Mouse (Mus musculus) stomach, embryonic 16.5 days (tissue): ENCODE measurements around the gene Hipk1. TPM values are rescaled to one million over a fixed set of nuclear protein-coding genes. Genes with fewer than 3 reads are reported as not detected.

Source experiments
- ATAC-seq: fragments of 200-750 bp; cut with Nextera tagmentation; 2 replicates; pipeline ENCODE4 v1.8.0; 2017; ENCODE audit warnings: moderate number of reproducible peaks, moderate TSS enrichment; ENCODE audit not compliant: insufficient read depth, low FRiP score
- H3K27ac ChIP-seq: fragments of 300-500 bp; sonication (generic); 2 replicates; pipeline ENCODE4 v1.5.1; 2014; ENCODE audit warnings: low read length
- H3K27me3 ChIP-seq: fragments of 300-500 bp; sonication (generic); 2 replicates; pipeline ENCODE4 v1.6.1; 2014; ENCODE audit warnings: low read length, control low read depth, mixed read lengths; ENCODE audit not compliant: control insufficient read depth, insufficient read depth
- H3K36me3 ChIP-seq: fragments of 300-500 bp; sonication (generic); 2 replicates; pipeline ENCODE4 v1.6.1; 2014; ENCODE audit warnings: low read length; ENCODE audit not compliant: control insufficient read depth, insufficient read depth
- H3K4me1 ChIP-seq: fragments of 300-500 bp; sonication (generic); 2 replicates; pipeline ENCODE4 v1.6.1; 2014; ENCODE audit warnings: low read length, control low read depth, mixed read lengths; ENCODE audit not compliant: control insufficient read depth, insufficient read depth
- H3K4me2 ChIP-seq: fragments of 300-500 bp; sonication (generic); 2 replicates; pipeline ENCODE4 v1.6.1; 2014; ENCODE audit warnings: low read depth, low read length, mixed read lengths
- H3K4me3 ChIP-seq: fragments of 300-500 bp; sonication (generic); replicated peaks from 2 replicates; pipeline ENCODE4 v1.5.1; 2014; ENCODE audit warnings: mild to moderate bottlenecking, low read length
- H3K9ac ChIP-seq: fragments of 300-500 bp; sonication (generic); 2 replicates; pipeline ENCODE4 v1.6.1; 2014; ENCODE audit warnings: low read length
- H3K9me3 ChIP-seq: fragments of 300-500 bp; sonication (generic); replicated peaks from 2 replicates; pipeline ENCODE4 v1.6.1; 2016; ENCODE audit warnings: low read length, control low read depth; ENCODE audit not compliant: control insufficient read depth
- WGBS: fragments of 180-500 bp; shearing (Covaris S2); extraction: QIAGEN DNeasy Blood & Tissue Kit; methylation state at CpG from one replicate; pipeline ENCODE4 v1.1.7; 2014; 5-methylcytosine and 5-hydroxymethylcytosine counted together
- polyA plus RNA-seq: library from polyadenylated mRNA; unstranded; fragments of >200 nt; fragmentation: Nextera tagmentation; extraction: Ambion mirVana; gene quantifications from 2 replicates; pipeline ENCODE4 v1.2.1, GENCODE M21; 2015

Gene Hipk1
- polyA plus RNA-seq, 1 experiment from 2014 or later = 10.9 TPM

DNA sequence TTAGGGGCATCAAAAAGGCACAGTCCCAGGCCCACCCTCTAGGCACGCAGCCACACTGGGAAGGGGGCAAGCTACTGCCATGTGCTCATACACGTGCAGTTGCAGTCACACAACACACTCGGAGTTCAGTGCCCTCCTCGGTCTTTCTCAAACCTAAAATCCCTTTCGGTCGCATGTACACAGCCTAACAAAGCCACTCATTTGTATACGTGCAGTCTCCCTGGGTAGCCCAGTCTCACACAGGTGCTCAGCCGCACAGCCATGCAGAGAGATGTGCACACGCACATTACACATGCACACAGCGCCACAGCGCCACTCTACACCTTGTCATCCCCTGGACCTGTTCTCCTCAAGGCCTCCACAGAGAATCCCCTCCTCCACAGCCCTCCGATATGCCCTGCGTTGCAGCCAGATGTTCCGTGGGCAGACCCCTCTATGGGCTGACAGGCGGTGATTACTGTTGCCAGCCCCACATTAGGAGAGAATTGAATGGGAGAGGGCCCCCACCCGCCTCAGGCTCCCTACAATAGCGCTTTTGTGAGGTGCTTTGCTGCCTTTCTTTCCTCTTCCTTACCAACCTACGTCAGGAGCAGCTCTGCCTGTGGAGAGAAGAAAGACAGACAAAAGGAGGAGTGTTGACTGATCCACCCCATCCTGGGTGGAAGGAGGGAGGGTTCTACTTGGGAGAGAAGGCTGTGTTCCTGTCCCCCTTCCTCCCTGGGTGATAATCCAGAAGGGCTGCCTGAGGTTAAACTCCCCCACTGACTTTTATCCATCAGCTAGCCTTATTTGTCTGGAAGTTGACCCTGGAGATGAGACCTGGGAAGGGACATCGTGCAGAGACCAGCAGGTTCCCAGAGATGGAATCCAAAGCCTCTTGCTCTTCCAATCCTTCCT is 57.3 kb downstream of the Hipk1 start:
- Histone ChIP-seq H3K4me3 (peak overlapping the region; percentile 0; the same call in 1 of the 2 replicates), H3K4me2 (peak overlapping the region; percentile 62), H3K27ac (peak overlapping the region; percentile 98), H3K36me3 (no peaks in the 10 kb centered on the region), H3K9ac (peak overlapping the region; percentile 4; the same call in 1 of the 2 replicates), H3K4me1 (peaks cover 45% of the 10 kb centered on the region), H3K9me3 (no peaks in the 10 kb centered on the region), H3K27me3 (no peaks in the 10 kb centered on the region)
- no peak for ATAC-seq
- 44% methylated on average over 19 of the region's 19 CpGs for WGBS

GRCm38 (mm10) chr3:103733176-103733575 is 58.2 kb downstream of the Hipk1 start:
- Histone ChIP-seq H3K36me3 (no peaks in the 10 kb centered on the region), H3K4me3 (no peak overlapping the region), H3K4me2 (no peak overlapping the region), H3K9ac (no peak overlapping the region), H3K4me1 (peaks cover 45% of the 10 kb centered on the region), H3K27me3 (no peaks in the 10 kb centered on the region), H3K9me3 (no peaks in the 10 kb centered on the region), H3K27ac (peak overlapping the region; percentile 30; the same call in 1 of the 2 replicates)
- ATAC-seq = no peak
- 22% methylated on average over 2 of the region's 2 CpGs for WGBS

DNA sequence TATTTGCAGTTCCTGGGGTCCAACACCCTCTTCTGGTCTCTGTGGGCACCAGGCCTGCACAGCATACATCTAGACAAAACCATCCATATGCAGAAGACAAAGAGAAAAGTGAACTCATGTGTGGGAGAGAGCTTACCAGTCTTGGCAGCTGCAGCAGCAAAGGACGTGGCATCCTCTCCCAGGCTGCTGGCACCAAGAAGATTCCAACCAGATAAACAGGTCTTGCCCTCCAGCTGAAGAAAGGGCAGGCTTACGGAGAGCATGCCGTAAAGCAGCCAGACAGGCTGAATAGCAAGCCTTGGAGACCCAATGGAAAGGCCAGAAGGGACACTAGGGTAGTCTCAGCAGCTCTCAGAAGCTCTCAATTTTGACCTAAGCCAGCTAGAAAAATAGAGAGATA is 59.2 kb downstream of the Hipk1 start:
- no peaks in the 10 kb centered on the region for H3K36me3 ChIP-seq
- H3K4me1 ChIP-seq = peaks cover 41% of the 10 kb centered on the region
- no peak overlapping the region for H3K27ac ChIP-seq
- no peaks in the 10 kb centered on the region for H3K9me3 ChIP-seq
- no peak overlapping the region for H3K4me2 ChIP-seq
- H3K27me3 ChIP-seq = no peaks in the 10 kb centered on the region
- ATAC-seq = no peak
- WGBS = 80% methylated on average over 3 of the region's 3 CpGs
- no peak overlapping the region for H3K4me3 ChIP-seq
- no peak overlapping the region for H3K9ac ChIP-seq

DNA sequence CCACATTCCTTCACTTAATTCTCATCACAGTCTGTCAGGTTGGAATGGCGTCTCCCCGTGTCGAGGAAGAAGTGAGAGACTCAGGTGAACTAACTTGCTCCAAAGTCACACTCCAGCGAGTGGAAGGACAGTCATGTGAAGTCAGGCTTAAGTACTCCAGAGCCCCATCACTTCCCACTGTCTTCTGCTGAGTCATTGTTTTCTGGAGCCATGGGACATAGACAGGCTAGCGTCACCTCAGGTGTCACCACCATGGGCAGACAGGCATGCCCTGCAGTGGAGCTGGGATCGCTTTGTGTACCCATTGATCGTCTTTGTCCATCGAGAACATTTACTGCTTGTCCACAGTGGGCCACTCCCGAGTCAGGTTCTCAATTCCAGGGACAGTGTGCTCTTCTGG is 61.5 kb downstream of the Hipk1 start:
- 86% methylated on average over 9 of the region's 9 CpGs for WGBS
- no peak for ATAC-seq
- Histone ChIP-seq H3K9ac (no peak overlapping the region), H3K27ac (no peak overlapping the region), H3K36me3 (no peaks in the 10 kb centered on the region), H3K27me3 (no peaks in the 10 kb centered on the region), H3K4me3 (no peak overlapping the region), H3K9me3 (no peaks in the 10 kb centered on the region), H3K4me1 (peaks cover 21% of the 10 kb centered on the region), H3K4me2 (no peak overlapping the region)

DNA sequence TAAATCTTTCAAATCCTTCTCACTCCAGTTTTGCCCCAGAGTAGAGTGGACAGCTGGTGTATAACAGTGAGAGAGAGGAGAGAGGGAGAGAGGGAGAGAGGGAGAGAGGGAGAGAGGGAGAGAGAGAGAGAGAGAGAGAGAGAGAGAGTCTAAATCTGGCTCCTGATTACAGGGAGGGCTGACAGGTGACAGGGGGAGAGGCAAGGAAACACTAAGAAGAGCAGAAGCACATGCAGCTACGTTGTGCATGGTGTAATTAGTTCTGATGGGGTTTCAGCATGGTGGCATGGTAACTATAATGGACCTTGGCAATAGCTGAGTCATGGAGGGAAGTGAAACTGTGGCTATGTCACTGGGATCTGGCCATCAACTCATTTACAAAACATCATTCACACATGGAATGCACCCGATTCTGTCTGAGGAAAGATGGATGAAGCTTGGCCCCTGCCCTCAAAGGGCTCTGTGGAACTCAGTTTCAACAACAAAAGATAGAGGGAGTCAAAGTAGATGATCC is 63.5 kb downstream of the Hipk1 start:
- 27% methylated on average over 2 of the region's 2 CpGs for WGBS
- no peak for ATAC-seq
- no peak overlapping the region for H3K4me2 ChIP-seq

GRCm38 (mm10) chr3:103726642-103727041 is 64.7 kb downstream of the Hipk1 start:
- Histone ChIP-seq H3K36me3 (no peaks in the 10 kb centered on the region), H3K9ac (no peak overlapping the region), H3K4me2 (no peak overlapping the region), H3K9me3 (no peaks in the 10 kb centered on the region), H3K4me3 (no peak overlapping the region), H3K27me3 (no peaks in the 10 kb centered on the region), H3K4me1 (no peaks in the 10 kb centered on the region), H3K27ac (no peak overlapping the region)
- ATAC-seq = no peak
- WGBS = 57% methylated on average over 3 of the region's 3 CpGs

More for the DNA sequence above, 63.5 kb downstream of the Hipk1 start:
- Histone ChIP-seq H3K4me1 (peaks cover 5% of the 10 kb centered on the region), H3K4me3 (no peak overlapping the region), H3K9ac (no peak overlapping the region), H3K27ac (no peak overlapping the region), H3K36me3 (no peaks in the 10 kb centered on the region), H3K27me3 (no peaks in the 10 kb centered on the region), H3K9me3 (no peaks in the 10 kb centered on the region)

- no peak overlapping the region for H3K4me3 ChIP-seq
- H3K4me1 ChIP-seq = no peaks in the 10 kb centered on the region
- no peak for ATAC-seq
- WGBS = 48% methylated on average over 3 of the region's 3 CpGs
- H3K27me3 ChIP-seq = no peaks in the 10 kb centered on the region
- H3K9ac ChIP-seq = no peak overlapping the region
- no peak overlapping the region for H3K4me2 ChIP-seq
- no peak overlapping the region for H3K27ac ChIP-seq
- H3K9me3 ChIP-seq = no peaks in the 10 kb centered on the region
- no peaks in the 10 kb centered on the region for H3K36me3 ChIP-seq
Observed at GRCm38 (mm10) chr3:103724137-103724536, 67.2 kb downstream of the Hipk1 start.

DNA sequence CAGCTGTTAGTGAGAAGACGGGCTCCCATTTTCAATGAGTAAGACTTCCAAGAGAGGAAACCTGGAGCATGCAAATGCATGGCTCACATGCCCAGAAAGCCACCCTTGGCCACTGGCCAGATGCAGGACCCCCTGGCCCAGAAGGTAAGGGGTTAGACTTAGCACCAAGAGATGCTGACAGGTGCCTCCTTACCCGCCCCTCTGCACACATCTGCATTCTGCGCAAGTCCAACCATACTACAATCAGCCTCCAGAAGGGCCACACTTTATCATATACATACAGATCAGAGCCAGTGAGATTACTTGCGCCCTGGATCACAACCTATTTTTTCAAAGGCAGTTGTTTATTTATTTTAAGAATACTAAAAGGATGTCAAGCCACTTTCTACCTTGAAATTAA is 72.6 kb downstream of the Hipk1 start:
- peaks cover 12% of the 10 kb centered on the region for H3K4me1 ChIP-seq
- H3K4me2 ChIP-seq = no peak overlapping the region
- no peak overlapping the region for H3K27ac ChIP-seq
- H3K27me3 ChIP-seq = no peaks in the 10 kb centered on the region
- H3K9me3 ChIP-seq = no peaks in the 10 kb centered on the region
- H3K4me3 ChIP-seq = no peak overlapping the region
- no peak for ATAC-seq
- H3K36me3 ChIP-seq = no peaks in the 10 kb centered on the region
- 80% methylated on average over 4 of the region's 4 CpGs for WGBS
- no peak overlapping the region for H3K9ac ChIP-seq
